Mouse (Mus musculus) kidney, postnatal 0 days (tissue): ENCODE data around the gene Wif1. TPM values are rescaled to one million over a fixed set of nuclear protein-coding genes. Genes with fewer than 3 reads are reported as not detected.

Experiments
- ATAC-seq: fragments of 200-750 bp; cut with Nextera tagmentation; replicated peaks from 2 replicates; pipeline ENCODE4 v1.8.0; 2017; ENCODE audit warnings: low read depth, moderate number of reproducible peaks, moderate TSS enrichment, moderate library complexity; ENCODE audit not compliant: low FRiP score
- DNase-seq: peaks from one replicate; pipeline ENCODE4 v3.0.0-alpha.2; 2016; ENCODE audit warnings: low spot score
- H3K27ac ChIP-seq: fragments of 300-500 bp; sonication (generic); 2 replicates; pipeline ENCODE4 v1.5.1; 2014; ENCODE audit warnings: mild to moderate bottlenecking
- H3K27me3 ChIP-seq: fragments of 300-500 bp; sonication (generic); 2 replicates; pipeline ENCODE4 v1.6.1; 2014; ENCODE audit warnings: low read length, mixed read lengths; ENCODE audit not compliant: insufficient read depth
- H3K36me3 ChIP-seq: fragments of 300-500 bp; sonication (generic); 2 replicates; pipeline ENCODE4 v1.6.1; 2014; ENCODE audit warnings: low read length, mixed read lengths; ENCODE audit not compliant: insufficient read depth
- H3K4me1 ChIP-seq: fragments of 300-500 bp; sonication (generic); replicated peaks from 2 replicates; pipeline ENCODE4 v1.6.1; 2014; ENCODE audit warnings: antibody characterized with exemption, low read length, mixed read lengths; ENCODE audit not compliant: insufficient read depth
- H3K4me2 ChIP-seq: fragments of 300-500 bp; sonication (generic); 2 replicates; pipeline ENCODE4 v1.6.1; 2014; ENCODE audit warnings: mild to moderate bottlenecking, low read length, moderate library complexity, mixed read lengths
- H3K4me3 ChIP-seq: fragments of 300-500 bp; sonication (generic); replicated peaks from 2 replicates; pipeline ENCODE4 v1.5.1; 2014; ENCODE audit warnings: low read depth, low read length
- H3K9ac ChIP-seq: fragments of 300-500 bp; sonication (generic); 2 replicates; pipeline ENCODE4 v1.6.1; 2014; ENCODE audit warnings: low read depth, low read length
- H3K9me3 ChIP-seq: fragments of 300-500 bp; sonication (generic); replicated peaks from 2 replicates; pipeline ENCODE4 v1.6.1; 2016; ENCODE audit warnings: low read length, inconsistent platforms, mixed read lengths
- CTCF ChIP-seq: IDR thresholded peaks from 2 replicates; pipeline ENCODE4 v1.5.1; 2016; ENCODE audit warnings: antibody characterized with exemption, low read depth, mild to moderate bottlenecking, moderate library complexity
- WGBS: fragments of 180-500 bp; shearing (Covaris S2); extraction: QIAGEN DNeasy Blood & Tissue Kit; methylation state at CpG from one replicate; pipeline ENCODE4 v1.1.7; 2014; 5-methylcytosine and 5-hydroxymethylcytosine counted together
- polyA plus RNA-seq: library from polyadenylated mRNA; unstranded; fragments of >200 nt; fragmentation: Nextera tagmentation; extraction: Ambion mirVana; gene quantifications from 2 replicates; pipeline ENCODE4 v1.2.1, GENCODE M21; 2015

The Wif1 gene
- polyA plus RNA-seq, 1 experiment from 2014 or later = 2.3 TPM

DNA sequence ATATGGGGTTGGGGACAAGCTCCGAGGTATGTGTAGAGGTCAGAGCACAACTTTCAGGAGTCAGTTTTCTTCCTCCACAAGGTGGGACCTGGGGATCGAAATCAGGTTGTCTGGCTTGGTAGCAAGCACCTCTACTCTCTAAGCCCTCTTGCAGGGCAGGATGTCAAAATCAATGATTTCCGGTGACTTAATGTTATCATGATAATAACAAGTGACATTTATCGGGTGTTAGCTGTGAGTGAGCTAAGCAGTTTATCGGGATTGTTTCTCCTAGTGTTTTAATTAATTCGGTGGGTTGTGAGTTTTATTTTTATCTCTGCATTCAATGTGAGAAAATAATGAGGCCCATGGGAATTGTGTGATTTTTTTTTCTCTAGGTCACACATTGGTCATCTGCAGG, 18.3 kb downstream of the Wif1 start:
- Histone ChIP-seq H3K4me3 (no peak overlapping the region), H3K4me2 (no peak overlapping the region), H3K27me3 (no peaks in the 10 kb centered on the region), H3K4me1 (0 out of 2 replicates have a peak, but pooled peaks cover 4% of the 10 kb centered on the region), H3K36me3 (no peaks in the 10 kb centered on the region), H3K9me3 (no peaks in the 10 kb centered on the region), H3K9ac (no peak overlapping the region), H3K27ac (no peak overlapping the region)
- DNase-seq (no peak), ATAC-seq (no peak)
- no peak for TF ChIP-seq CTCF
- 84% methylated on average over 6 of the region's 6 CpGs for WGBS

DNA sequence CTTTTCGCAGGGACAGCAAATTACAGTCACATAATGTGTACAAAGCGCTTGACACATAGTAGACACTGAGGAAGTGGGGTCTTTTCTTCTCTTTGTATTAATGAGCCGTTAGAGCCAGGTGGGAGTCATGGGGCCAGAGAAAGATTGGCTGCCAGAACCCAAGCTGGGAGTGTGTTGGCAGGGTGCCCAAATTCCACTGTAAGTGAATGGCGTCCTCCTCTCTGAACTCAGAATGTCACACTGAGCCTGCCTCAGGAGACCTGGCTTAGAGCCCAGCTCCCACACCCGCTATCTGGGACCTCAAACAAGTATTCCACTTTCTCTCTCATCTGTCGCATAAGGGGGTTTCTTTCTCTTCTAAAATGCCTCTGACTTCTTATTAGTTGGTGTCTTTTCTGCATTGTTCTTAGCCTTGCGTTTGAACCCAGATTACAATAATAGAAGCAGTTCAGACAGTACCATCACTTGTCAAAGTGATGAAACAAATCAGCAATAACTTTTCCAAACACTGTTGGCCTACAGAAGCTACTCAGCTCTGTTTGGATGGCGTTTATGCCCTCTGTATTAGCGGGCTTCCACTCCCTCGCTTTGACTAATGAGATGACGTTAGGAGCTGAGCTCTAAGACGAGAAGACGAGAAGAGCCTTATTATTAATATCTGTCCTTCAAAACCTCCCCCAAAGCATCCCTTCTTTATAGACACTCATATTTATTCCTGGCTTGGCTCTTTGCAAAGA, 21.9 kb downstream of the Wif1 start:
- H3K9ac ChIP-seq = no peak overlapping the region
- 0 out of 2 replicates have a peak, but pooled peaks cover 4% of the 10 kb centered on the region for H3K4me1 ChIP-seq
- no peak overlapping the region for H3K4me3 ChIP-seq
- 24% methylated on average over 13 of the region's 13 CpGs for WGBS
- ATAC-seq = peak; percentile 68
- H3K9me3 ChIP-seq = no peaks in the 10 kb centered on the region
- no peak overlapping the region for H3K27ac ChIP-seq
- no peaks in the 10 kb centered on the region for H3K27me3 ChIP-seq
- H3K36me3 ChIP-seq = no peaks in the 10 kb centered on the region
- no peak for TF ChIP-seq CTCF
- peak overlapping the region; percentile 27; the same call in 1 of the 2 replicates for H3K4me2 ChIP-seq
- DNase-seq = peak; percentile 91

DNA sequence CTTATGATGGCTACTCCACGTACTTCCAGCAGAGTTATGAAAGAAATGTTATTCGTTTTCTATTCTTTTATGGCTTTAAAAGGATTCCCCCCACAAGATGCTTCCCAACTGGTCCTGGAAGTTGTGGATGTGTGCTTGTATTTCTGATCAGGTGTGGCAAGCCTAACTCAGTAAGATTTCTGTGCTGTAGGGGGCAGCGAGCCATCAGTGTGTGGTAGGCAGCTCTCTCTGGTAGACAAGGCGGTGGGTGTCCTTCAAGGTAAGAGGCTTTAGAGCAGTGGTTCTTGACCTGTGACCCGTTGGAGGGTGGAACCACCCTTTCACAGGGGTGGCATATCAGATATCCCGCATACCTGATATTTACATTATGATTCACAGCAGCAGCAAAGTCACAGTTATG, 23.1 kb downstream of the Wif1 start:
- Histone ChIP-seq H3K27ac (no peak overlapping the region), H3K36me3 (no peaks in the 10 kb centered on the region), H3K4me2 (no peak overlapping the region), H3K9ac (no peak overlapping the region), H3K9me3 (no peaks in the 10 kb centered on the region), H3K4me1 (0 out of 2 replicates have a peak, but pooled peaks cover 4% of the 10 kb centered on the region), H3K27me3 (no peaks in the 10 kb centered on the region), H3K4me3 (no peak overlapping the region)
- DNase-seq (no peak), ATAC-seq (no peak)
- peak; percentile 36; the same call in 1 of the 2 replicates for TF ChIP-seq CTCF
- WGBS = 79% methylated on average over 6 of the region's 6 CpGs

DNA sequence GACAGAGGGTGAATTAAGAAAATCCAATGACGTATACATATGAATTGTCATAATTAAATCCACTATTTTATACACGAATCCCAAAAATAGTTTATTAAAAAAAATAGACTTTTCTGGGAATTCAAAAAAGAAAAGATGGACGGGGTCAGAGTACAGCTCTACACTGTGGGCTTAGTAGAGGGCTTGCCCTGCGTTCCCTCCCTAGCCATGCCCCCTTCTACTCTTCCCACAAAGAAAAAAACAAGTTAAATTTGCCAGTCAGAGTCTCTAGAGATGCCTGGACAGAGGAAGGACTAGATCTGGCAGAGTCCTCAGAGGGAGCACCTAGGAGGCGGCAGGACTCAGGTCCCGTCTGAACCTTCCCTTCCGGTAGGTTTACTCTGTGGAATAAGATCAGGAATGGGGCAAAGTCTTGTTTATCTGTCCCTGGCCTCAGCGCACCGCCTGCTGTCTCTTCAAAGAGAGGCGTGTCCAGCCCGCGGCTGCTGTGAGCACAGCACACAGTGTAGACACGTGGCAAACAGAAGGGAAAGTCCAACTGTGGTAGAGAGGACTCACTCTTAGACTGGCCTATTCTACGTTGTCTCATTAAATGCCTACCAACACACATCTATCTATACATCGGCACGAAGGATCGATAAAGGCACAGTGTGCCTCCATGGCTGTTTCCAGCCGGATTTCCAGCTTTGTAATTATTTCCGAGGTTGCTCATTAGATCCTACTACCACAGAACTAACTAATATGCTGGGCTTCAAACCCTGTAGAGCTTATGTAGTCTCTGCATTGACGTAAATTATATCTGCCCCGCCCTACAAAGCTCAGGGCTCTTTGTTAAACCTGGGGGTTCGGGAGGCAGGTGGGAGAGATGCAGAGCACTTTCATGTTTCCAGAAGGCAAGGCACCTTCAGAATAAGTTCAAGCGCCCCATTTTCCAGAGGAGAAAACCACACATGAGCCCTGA, 25.6 kb downstream of the Wif1 start:
- no peaks in the 10 kb centered on the region for H3K9me3 ChIP-seq
- peak; percentile 82 for ATAC-seq
- H3K4me2 ChIP-seq = no peak overlapping the region
- H3K4me3 ChIP-seq = no peak overlapping the region
- no peak overlapping the region for H3K9ac ChIP-seq
- no peak for DNase-seq
- no peak overlapping the region for H3K27ac ChIP-seq
- no peaks in the 10 kb centered on the region for H3K27me3 ChIP-seq
- H3K36me3 ChIP-seq = no peaks in the 10 kb centered on the region
- TF ChIP-seq CTCF = no peak
- WGBS = 81% methylated on average over 23 of the region's 23 CpGs
- H3K4me1 ChIP-seq = 0 out of 2 replicates have a peak, but pooled peaks cover 4% of the 10 kb centered on the region

DNA sequence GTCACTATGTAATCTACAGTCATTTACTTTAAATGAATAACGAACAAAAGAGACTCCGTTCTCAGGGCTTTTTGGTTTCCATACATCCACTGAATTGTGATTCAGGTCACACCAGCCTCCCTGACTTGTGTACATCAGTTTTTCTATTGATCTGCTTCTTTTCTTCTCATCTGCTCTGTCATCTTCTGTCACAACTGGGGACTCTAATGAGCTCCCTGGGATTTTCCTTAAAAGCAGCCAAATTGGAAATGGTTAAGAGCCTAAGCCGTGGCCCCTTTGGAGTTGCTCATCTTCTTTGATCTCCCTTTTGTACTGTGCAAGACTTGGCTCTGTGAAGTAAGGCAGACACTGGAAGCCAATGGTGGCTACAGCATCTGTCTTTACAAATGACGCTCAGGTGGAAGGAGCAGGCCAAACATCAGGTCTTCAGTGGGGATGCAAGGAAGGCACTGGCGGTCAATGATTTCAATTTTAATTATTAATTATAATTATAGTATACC, 27.6 kb downstream of the Wif1 start:
- DNase-seq = no peak
- no peak for TF ChIP-seq CTCF

DNA sequence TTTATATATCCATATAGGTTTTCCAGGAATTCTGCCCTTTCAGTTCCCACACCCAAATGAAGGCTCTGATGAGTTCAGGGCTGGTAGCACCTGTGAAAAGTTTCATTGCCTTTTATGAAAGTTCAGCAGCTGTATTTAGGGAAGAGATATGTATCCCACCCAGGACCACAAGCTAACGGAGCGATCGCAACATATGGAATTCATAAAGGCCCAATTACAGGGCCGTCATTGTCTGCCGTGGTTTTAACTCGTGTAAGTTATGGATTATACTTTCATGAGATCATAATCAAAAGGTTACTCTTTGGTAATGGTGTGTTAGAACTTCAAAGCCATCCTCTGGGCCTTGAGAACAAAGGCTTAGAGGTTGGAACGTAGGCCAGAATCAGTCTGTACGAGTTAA, 28.9 kb downstream of the Wif1 start:
- H3K4me3 ChIP-seq = no peak overlapping the region
- no peaks in the 10 kb centered on the region for H3K27me3 ChIP-seq
- H3K9me3 ChIP-seq = no peaks in the 10 kb centered on the region
- H3K4me1 ChIP-seq = no peaks in the 10 kb centered on the region
- DNase-seq (no peak), ATAC-seq (no peak)
- TF ChIP-seq CTCF = no peak
- H3K4me2 ChIP-seq = no peak overlapping the region
- no peak overlapping the region for H3K27ac ChIP-seq
- 77% methylated on average over 8 of the region's 8 CpGs for WGBS
- H3K9ac ChIP-seq = no peak overlapping the region
- no peaks in the 10 kb centered on the region for H3K36me3 ChIP-seq

More for the DNA sequence above, 27.6 kb downstream of the Wif1 start:
- ATAC-seq = no peak
- no peak overlapping the region for H3K4me2 ChIP-seq
- H3K27me3 ChIP-seq = no peaks in the 10 kb centered on the region
- 84% methylated on average over 5 of the region's 5 CpGs for WGBS
- H3K36me3 ChIP-seq = no peaks in the 10 kb centered on the region
- no peaks in the 10 kb centered on the region for H3K9me3 ChIP-seq
- H3K27ac ChIP-seq = no peak overlapping the region
- H3K4me1 ChIP-seq = no peaks in the 10 kb centered on the region
- H3K9ac ChIP-seq = no peak overlapping the region
- H3K4me3 ChIP-seq = no peak overlapping the region
